Mouse (Mus musculus): ENCODE data around the gene Hoxa5.

DNA sequence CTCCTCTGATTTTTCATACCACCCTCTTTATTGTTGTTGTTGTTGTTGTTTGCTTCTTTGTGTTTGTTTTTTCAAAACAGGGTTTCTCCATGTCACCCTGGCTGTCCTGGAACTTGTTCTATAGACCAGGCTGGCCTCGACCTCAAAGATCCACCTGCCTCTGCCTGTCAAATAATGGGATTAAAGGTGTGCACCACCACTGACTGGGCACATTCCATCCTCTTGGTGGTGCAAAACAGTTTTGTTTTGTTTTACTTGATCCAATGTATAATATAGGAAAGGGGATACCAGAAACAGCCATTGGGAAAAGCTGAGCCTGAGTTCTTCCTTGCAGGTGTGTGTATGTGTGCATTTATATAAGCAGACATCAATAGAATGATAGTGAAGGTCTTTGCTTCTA, 17.9 kb downstream of the Hoxa5 start:
- TF ChIP-seq POLR2AphosphoS2 (IDR thresholded peaks at IDR 0.05; ENCODE audit: low read depth, low read length) (no peak), CTCF (conservative IDR thresholded peaks at IDR 0.05 in 1 of 2, IDR thresholded peaks at IDR 0.05 in 1 of 2; ENCODE audit: low read depth in 2 of 2, low read length in 2 of 2) (no peak), CHD1 (IDR thresholded peaks at IDR 0.05; ENCODE audit: low read depth, low read length) (no peak), POLR2A (IDR thresholded peaks at IDR 0.05; ENCODE audit: low read depth, low read length) (no peak)
